Mouse (Mus musculus) hindbrain, postnatal 0 days (tissue): ENCODE results near the gene Il2rg. TPM values are rescaled to one million over a fixed set of nuclear protein-coding genes. Genes with fewer than 3 reads are reported as not detected.

ENCODE experiments used
- ATAC-seq: fragments of 200-750 bp; cut with Nextera tagmentation; 2 replicates; pipeline ENCODE4 v1.8.0; 2017; ENCODE audit warnings: mild to moderate bottlenecking, moderate TSS enrichment, moderate library complexity
- DNase-seq: peaks from one replicate; pipeline ENCODE4 v3.0.0-alpha.2; 2015; ENCODE audit warnings: low spot score
- H3K27ac ChIP-seq: fragments of 300-500 bp; sonication (generic); 2 replicates; pipeline ENCODE4 v1.5.1; 2014; ENCODE audit warnings: mild to moderate bottlenecking
- H3K27me3 ChIP-seq: fragments of 300-500 bp; sonication (generic); 2 replicates; pipeline ENCODE4 v1.6.1; 2014; ENCODE audit warnings: low read length, mixed read lengths; ENCODE audit not compliant: insufficient read depth
- H3K36me3 ChIP-seq: fragments of 300-500 bp; sonication (generic); 2 replicates; pipeline ENCODE4 v1.6.1; 2014; ENCODE audit warnings: low read length, mixed read lengths; ENCODE audit not compliant: insufficient read depth
- H3K4me1 ChIP-seq: fragments of 300-500 bp; sonication (generic); 2 replicates; pipeline ENCODE4 v1.6.1; 2014; ENCODE audit warnings: antibody characterized with exemption, low read length, mixed read lengths; ENCODE audit not compliant: insufficient read depth
- H3K4me2 ChIP-seq: fragments of 300-500 bp; sonication (generic); 2 replicates; pipeline ENCODE4 v1.6.1; 2014; ENCODE audit warnings: low read depth, mild to moderate bottlenecking, low read length, moderate library complexity, mixed read lengths
- H3K4me3 ChIP-seq: fragments of 300-500 bp; sonication (generic); 2 replicates; pipeline ENCODE4 v1.5.1; 2014; ENCODE audit warnings: low read length
- H3K9ac ChIP-seq: fragments of 300-500 bp; sonication (generic); replicated peaks from 2 replicates; pipeline ENCODE4 v1.6.1; 2014; ENCODE audit warnings: mild to moderate bottlenecking, low read length, moderate library complexity, mixed read lengths
- H3K9me3 ChIP-seq: fragments of 300-500 bp; sonication (generic); 2 replicates; pipeline ENCODE4 v1.6.1; 2016; ENCODE audit warnings: low read length, mixed read lengths
- CTCF ChIP-seq: IDR thresholded peaks from 2 replicates; pipeline ENCODE4 v1.5.1; 2016; ENCODE audit warnings: antibody characterized with exemption, control low read depth, low read depth
- WGBS: fragments of 180-500 bp; shearing (Covaris S2); extraction: QIAGEN DNeasy Blood & Tissue Kit; methylation state at CpG from one replicate; pipeline ENCODE4 v1.1.7; 2014; 5-methylcytosine and 5-hydroxymethylcytosine counted together
- polyA plus RNA-seq: library from polyadenylated mRNA; unstranded; fragments of >200 nt; fragmentation: Nextera tagmentation; extraction: Ambion mirVana; gene quantifications from 2 replicates; pipeline ENCODE4 v1.2.1, GENCODE M21; 2015
- total RNA-seq: library from RNA; depleted of rRNA; stranded (reverse); fragments of >200 nt; gene quantifications from 2 replicates; pipeline ENCODE4 v1.2.3, GENCODE M21; 2014

The Il2rg gene
- total and polyA plus RNA-seq, 2 experiments from 2014 or later = 2.7 to 5.8 TPM

DNA sequence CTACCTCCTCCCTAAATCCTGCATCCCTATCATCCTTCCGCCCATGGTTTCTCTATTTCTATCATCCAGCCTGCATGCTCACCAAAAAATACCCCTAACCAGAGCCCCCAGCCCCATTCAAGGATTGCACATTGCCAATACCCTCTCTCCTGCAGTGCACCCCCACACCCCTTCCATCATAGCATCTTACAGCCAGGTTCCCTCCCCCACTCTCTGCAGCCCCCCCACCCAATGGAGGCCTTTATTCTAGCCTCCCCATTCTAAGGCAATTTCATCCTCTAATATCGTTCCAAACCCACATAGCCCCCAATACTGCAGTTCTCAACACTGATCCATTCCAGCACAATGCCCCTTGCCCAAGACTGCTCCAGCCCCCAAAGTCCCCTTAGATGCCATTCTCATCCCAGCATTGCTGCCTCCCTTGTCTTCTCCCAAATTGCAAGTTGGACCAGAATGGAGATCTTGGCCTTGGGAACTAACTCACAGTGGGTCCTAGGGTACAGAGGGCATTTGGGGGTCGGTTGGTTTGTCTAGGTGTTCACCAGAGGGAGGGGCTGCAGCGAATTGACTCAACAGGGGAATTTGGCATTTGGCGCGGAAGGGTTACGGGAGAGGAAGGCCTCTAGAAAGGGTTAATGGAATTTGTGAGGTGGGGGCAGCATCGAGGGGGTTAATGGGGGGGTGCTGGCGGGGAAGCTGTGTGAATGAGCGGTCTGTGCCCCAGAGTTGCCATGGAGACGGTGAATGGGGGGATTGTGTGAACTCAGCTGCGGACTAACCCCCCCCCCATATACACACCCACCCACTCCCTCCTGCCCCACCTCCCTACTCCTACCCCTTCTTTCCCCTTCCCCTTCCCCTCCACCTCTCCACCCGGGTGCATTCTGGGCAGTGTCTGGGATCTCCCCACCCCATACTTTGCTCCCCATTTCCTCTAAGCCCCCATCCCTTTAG, 31.7 kb upstream of the Il2rg start:
- 29% methylated on average over 13 of the region's 13 CpGs for WGBS
- peak overlapping the region; percentile 53 for H3K4me3 ChIP-seq
- no peaks in the 10 kb centered on the region for H3K27me3 ChIP-seq
- H3K9me3 ChIP-seq = no peaks in the 10 kb centered on the region
- ATAC-seq = peak; percentile 82
- no peak for TF ChIP-seq CTCF
- H3K27ac ChIP-seq = peak overlapping the region; percentile 87
- H3K36me3 ChIP-seq = no peaks in the 10 kb centered on the region
- peak; percentile 77 for DNase-seq
- H3K4me2 ChIP-seq = peak overlapping the region; percentile 56
- H3K9ac ChIP-seq = peak overlapping the region; percentile 69
- no peaks in the 10 kb centered on the region for H3K4me1 ChIP-seq

- Histone ChIP-seq H3K9me3 (no peaks in the 10 kb centered on the region), H3K36me3 (no peaks in the 10 kb centered on the region), H3K9ac (peak within 1 kb of the TSS; percentile 69), H3K4me3 (peak within 1 kb of the TSS; percentile 53), H3K4me2 (peak within 1 kb of the TSS; percentile 56), H3K27me3 (no peaks in the 10 kb centered on the region), H3K4me1 (no peaks in the 10 kb centered on the region), H3K27ac (peak within 1 kb of the TSS; percentile 87)
- TF ChIP-seq CTCF = no peak
- DNase-seq = peak; percentile 78
- ATAC-seq = peak; percentile 25; the same call in 1 of the 2 replicates
- WGBS = 33% methylated on average over 10 of the region's 24 CpGs
These were observed 31.0 kb upstream of the Il2rg start, which contains the start of gene Nlgn3 for GRCm38 (mm10) chrX:101299055-101299454. Nlgn3 (plus strand) TSS chrX:101299168.

DNA sequence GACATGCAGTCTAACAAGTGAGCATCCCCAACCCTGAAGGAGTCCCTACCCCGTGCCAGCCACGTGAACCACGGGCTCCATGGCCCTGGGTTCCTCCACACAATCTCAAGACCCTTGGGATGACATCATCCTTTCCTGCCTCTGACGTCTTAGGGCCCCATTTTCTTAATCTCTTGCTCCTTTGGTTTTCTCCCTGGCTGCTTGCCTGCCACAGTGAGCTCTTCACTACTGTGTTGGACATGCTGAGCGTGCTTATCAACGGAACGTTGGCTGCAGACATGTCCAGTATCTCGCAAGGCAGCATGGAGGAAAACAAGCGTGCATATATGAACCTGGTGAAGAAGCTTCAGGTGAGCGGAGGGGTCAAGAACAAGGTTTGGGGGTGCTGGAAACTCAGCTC, 22.1 kb upstream of the Il2rg start:
- H3K27me3 ChIP-seq = no peaks in the 10 kb centered on the region
- no peak overlapping the region for H3K27ac ChIP-seq
- no peak overlapping the region for H3K9ac ChIP-seq
- WGBS = 91% methylated on average over 10 of the region's 10 CpGs
- no peak for TF ChIP-seq CTCF
- H3K4me3 ChIP-seq = no peak overlapping the region
- H3K36me3 ChIP-seq = peaks cover 17% of the 10 kb centered on the region; the same call in 1 of the 2 replicates
- H3K9me3 ChIP-seq = no peaks in the 10 kb centered on the region
- DNase-seq (no peak), ATAC-seq (no peak)
- no peaks in the 10 kb centered on the region for H3K4me1 ChIP-seq
- H3K4me2 ChIP-seq = no peak overlapping the region

DNA sequence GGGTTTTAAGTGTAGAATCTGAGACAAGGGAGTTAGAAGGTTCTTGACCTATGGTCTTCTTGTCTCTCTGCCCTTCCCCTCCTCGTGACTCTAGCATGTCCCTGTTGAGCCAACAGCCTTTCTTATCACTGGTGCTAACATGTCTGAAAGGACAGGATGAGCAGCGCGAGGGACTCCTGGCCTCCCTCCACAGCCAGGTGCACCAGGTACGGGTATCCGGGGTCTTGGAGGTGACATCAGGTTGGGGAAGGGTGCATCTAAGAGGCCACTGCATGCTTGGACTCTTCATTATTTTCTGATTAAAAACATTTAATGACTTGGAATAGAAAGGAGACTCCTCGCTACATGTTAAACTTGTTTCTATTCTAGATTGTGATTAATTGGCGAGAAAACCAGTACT, 21.0 kb upstream of the Il2rg start:
- no peaks in the 10 kb centered on the region for H3K4me1 ChIP-seq
- no peak overlapping the region for H3K27ac ChIP-seq
- no peak for TF ChIP-seq CTCF
- WGBS = 90% methylated on average over 7 of the region's 7 CpGs
- ATAC-seq (no peak), DNase-seq (no peak)
- no peak overlapping the region for H3K9ac ChIP-seq
- H3K4me2 ChIP-seq = no peak overlapping the region
- H3K9me3 ChIP-seq = no peaks in the 10 kb centered on the region
- H3K4me3 ChIP-seq = no peak overlapping the region
- H3K36me3 ChIP-seq = peaks cover 17% of the 10 kb centered on the region; the same call in 1 of the 2 replicates
- no peaks in the 10 kb centered on the region for H3K27me3 ChIP-seq

DNA sequence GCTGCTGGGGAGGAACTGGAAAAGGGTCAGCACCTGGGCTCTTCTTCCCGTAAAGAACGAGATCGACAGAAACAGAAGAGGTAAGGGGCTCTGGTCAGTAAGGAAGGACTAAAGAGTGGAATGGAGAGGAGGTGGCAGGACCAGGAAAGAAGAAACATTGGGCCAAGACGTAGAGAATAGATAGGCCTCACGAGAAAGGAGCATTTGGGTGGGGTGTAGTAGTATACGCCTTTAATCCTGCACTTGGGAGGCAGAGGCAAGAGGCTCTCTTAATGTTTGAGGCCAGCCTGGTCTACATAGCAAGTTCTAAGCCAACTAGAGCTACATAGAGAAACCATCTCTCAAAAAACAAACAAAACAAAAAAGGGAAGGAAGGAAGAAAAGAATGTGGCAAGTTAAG, 20.4 kb upstream of the Il2rg start:
- Histone ChIP-seq H3K36me3 (peaks cover 17% of the 10 kb centered on the region; the same call in 1 of the 2 replicates), H3K27ac (no peak overlapping the region), H3K4me2 (no peak overlapping the region), H3K4me3 (no peak overlapping the region), H3K9me3 (no peaks in the 10 kb centered on the region), H3K27me3 (no peaks in the 10 kb centered on the region), H3K9ac (no peak overlapping the region), H3K4me1 (no peaks in the 10 kb centered on the region)
- DNase-seq (no peak), ATAC-seq (no peak)
- TF ChIP-seq CTCF = no peak
- 83% methylated on average over 6 of the region's 6 CpGs for WGBS

DNA sequence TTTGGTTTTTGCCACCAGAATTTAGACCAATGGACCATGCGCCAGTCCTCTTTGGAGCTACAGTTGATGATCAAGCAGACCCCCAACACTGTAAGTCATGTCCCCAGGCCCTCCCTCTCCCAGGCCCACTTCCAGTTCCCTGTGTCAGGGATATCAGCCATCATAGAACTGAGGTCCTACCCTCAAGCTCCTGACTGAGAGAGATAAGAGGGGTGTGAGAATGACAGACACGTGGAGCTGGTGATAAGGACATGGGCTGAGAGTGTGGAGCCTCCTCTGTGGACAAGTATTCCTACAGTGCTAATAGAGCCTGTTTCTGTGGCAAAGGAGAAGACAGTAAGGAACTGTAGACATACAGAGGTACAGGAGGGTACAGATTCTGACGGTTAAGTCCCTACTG, 19.5 kb upstream of the Il2rg start:
- Histone ChIP-seq H3K4me2 (no peak overlapping the region), H3K9ac (no peak overlapping the region), H3K9me3 (no peaks in the 10 kb centered on the region), H3K4me1 (no peaks in the 10 kb centered on the region), H3K36me3 (peaks cover 17% of the 10 kb centered on the region; the same call in 1 of the 2 replicates), H3K27me3 (no peaks in the 10 kb centered on the region), H3K27ac (no peak overlapping the region), H3K4me3 (no peak overlapping the region)
- TF ChIP-seq CTCF = no peak
- WGBS = 96% methylated on average over 3 of the region's 3 CpGs
- no peak for DNase-seq
- no peak for ATAC-seq
